Mouse (Mus musculus) bone marrow macrophage, adult 2 months (primary cell): Measurements from ENCODE around the gene Gprc5b.

Experiments
- CTCF ChIP-seq: IDR thresholded peaks from 2 replicates; pipeline ENCODE4 v1.5.1; 2012; ENCODE audit warnings: low read depth, mild to moderate bottlenecking, low read length, moderate library complexity
- POLR2A ChIP-seq: IDR thresholded peaks from 2 replicates; pipeline ENCODE4 v1.6.1; 2012; ENCODE audit warnings: mild to moderate bottlenecking, low read depth, low read length, borderline replicate concordance

- TF ChIP-seq POLR2A = no peak
- no peak for TF ChIP-seq CTCF
Measured at GRCm38 (mm10) chr7:118991341-118991884, 3.6 kb downstream of the Gprc5b start.
